Mouse (Mus musculus): Measurements from ENCODE around the gene Lrrc8c. TPM values are rescaled to one million over a fixed set of nuclear protein-coding genes. Genes with fewer than 3 reads are reported as not detected.
"Not testable (repeated sequence)": the region's sequence is repeated elsewhere in the genome, so short reads cannot be mapped to it uniquely, and the experiment has no call there.

Gene Lrrc8c
- polyA plus RNA-seq, 1 experiment from 2014 or later, result 14.9 TPM

DNA sequence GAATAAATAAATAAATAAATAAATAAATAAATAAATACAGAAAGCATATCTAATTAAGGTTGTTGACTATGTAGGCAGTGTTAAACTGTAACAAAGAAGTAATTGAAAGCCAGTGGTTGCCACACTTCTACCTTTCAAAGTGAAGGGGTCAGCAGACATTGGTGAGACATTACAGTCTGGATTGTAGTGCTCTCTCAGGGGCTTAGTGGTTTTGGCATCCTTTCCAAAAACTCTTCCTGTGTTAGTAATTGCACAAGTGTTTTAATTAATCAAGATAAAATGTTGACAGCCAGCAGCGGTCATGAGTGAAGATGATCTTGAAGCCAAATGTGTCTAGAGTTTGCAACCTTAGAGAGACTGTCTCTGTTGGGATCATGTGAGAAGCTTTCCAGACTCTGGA, 110.8 kb downstream of the Lrrc8c start:
- H3K4me1 ChIP-seq (ENCODE audit: control insufficient read depth, insufficient read depth, low read length), result no peaks in the 10 kb centered on the region
- H3K4me2 ChIP-seq (ENCODE audit: low read depth, severe bottlenecking), result no peak overlapping the region
- WGBS, result 97% methylated on average over 1 of the region's 1 CpGs
- H3K9me3 ChIP-seq (ENCODE audit: control insufficient read depth, low read length), result no peaks in the 10 kb centered on the region
- no peak for DNase-seq (ENCODE audit: low spot score)
- no peaks in the 10 kb centered on the region for H3K27me3 ChIP-seq (ENCODE audit: control insufficient read depth, insufficient read depth, low read length)
- H3K36me3 ChIP-seq (ENCODE audit: control insufficient read depth, insufficient read depth, low read length), result no peaks in the 10 kb centered on the region
- H3K9ac ChIP-seq (ENCODE audit: low read length), result no peak overlapping the region
- no peak overlapping the region for H3K27ac ChIP-seq (replicated peaks; ENCODE audit: low read depth, low read length)
- ATAC-seq (ENCODE audit: insufficient number of reproducible peaks, low FRiP score, low TSS enrichment, low read depth), result no peak
- H3K4me3 ChIP-seq (ENCODE audit: low read depth, low read length), result no peak overlapping the region

DNA sequence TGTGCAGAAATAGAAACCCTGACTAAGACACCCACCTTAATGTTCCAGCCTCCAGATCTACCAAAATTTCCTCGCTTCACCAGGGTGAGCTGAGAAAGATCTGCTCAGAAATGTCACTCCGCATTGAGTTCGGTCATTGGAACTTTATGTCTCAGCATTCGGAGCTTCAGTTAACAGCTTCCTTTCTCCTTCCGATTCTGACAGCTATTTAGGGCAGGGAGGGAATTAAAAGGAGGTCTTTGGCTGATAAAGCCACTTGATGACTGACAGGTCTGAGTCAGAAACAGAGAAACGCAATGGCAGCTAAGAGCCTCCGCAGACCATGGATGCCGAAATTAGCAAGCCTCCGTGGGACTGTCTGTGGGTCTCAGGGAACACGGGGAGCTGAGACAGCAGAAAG, 112.9 kb downstream of the Lrrc8c start:
- Histone ChIP-seq H3K9me3 (ENCODE audit: control insufficient read depth, low read length) (no peaks in the 10 kb centered on the region), H3K36me3 (ENCODE audit: control insufficient read depth, insufficient read depth, low read length) (no peaks in the 10 kb centered on the region), H3K4me1 (ENCODE audit: control insufficient read depth, insufficient read depth, low read length) (no peaks in the 10 kb centered on the region), H3K4me3 (ENCODE audit: low read depth, low read length) (no peak overlapping the region), H3K27ac (replicated peaks; ENCODE audit: low read depth, low read length) (no peak overlapping the region), H3K9ac (ENCODE audit: low read length) (no peak overlapping the region), H3K27me3 (ENCODE audit: control insufficient read depth, insufficient read depth, low read length) (no peaks in the 10 kb centered on the region), H3K4me2 (ENCODE audit: low read depth, severe bottlenecking) (no peak overlapping the region)
- ATAC-seq (ENCODE audit: insufficient number of reproducible peaks, low FRiP score, low TSS enrichment, low read depth) (no peak), DNase-seq (ENCODE audit: low spot score) (no peak)
- 87% methylated on average over 10 of the region's 10 CpGs for WGBS

DNA sequence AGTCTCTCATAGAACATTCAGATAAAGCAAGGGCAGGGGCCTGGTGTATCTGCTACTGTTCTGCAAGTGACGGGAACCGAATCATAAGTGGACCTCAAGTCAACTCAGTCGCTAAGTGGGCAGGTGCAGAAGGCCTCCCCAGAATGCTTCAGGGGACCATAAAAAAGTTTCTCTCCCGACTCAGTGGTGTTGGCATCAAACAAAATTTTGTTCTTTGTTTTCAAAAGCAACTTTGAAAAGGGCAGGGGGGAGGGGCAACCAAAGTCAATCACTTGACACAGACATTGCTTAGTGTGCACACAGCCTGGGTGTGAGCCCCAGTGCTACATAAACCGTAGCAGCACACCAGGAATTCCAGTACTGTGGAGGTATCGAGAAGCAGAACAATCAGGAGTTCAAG, 116.4 kb downstream of the Lrrc8c start:
- WGBS, result 77% methylated on average over 6 of the region's 6 CpGs
- DNase-seq (ENCODE audit: low spot score), result no peak
- no peak overlapping the region for H3K4me3 ChIP-seq (ENCODE audit: low read depth, low read length)

DNA sequence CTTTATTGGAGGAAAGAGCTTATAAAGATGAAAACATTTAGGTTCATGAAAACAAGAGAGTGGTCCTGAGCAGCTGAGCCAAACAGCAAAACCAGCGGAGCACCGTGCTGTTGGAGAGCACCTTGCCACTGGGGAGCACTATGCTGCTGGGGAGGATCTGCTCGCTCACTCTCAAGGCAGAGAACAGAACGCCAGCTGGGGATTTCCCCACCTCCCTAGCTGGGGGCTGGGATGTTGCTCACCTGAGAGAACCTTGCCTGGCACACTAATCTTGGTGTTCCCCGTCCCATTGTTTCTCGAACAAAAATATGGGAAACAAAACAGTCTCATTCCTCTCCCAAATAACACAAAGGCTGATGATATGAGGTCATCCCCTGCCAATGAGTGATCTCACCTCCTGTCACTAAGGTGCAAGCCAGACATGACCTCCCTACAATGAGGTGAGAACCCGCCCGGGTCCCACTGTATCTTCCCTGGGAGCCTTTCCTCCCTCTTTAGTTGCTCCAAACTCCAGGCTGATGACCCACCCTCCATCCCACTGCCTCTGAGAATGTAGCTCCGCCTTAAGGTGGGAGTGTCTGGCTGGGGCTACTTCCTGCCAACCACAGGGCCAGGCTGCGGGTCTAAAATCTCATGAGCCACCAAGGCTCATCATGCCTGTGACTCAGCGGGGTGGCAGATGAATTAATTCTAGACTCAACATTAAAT, 117.5 kb downstream of the Lrrc8c start:
- ATAC-seq (ENCODE audit: insufficient number of reproducible peaks, low FRiP score, low TSS enrichment, low read depth) (no peak), DNase-seq (ENCODE audit: low spot score) (no peak)
- no peak overlapping the region for H3K4me2 ChIP-seq (ENCODE audit: low read depth, severe bottlenecking)
- H3K4me1 ChIP-seq (ENCODE audit: control insufficient read depth, insufficient read depth, low read length), result no peaks in the 10 kb centered on the region
- H3K4me3 ChIP-seq (ENCODE audit: low read depth, low read length), result no peak overlapping the region
- 82% methylated on average over 11 of the region's 11 CpGs for WGBS
- H3K9ac ChIP-seq (ENCODE audit: low read length), result no peak overlapping the region
- no peak overlapping the region for H3K27ac ChIP-seq (replicated peaks; ENCODE audit: low read depth, low read length)
- H3K36me3 ChIP-seq (ENCODE audit: control insufficient read depth, insufficient read depth, low read length), result no peaks in the 10 kb centered on the region
- H3K9me3 ChIP-seq (ENCODE audit: control insufficient read depth, low read length), result no peaks in the 10 kb centered on the region
- H3K27me3 ChIP-seq (ENCODE audit: control insufficient read depth, insufficient read depth, low read length), result no peaks in the 10 kb centered on the region

More for the DNA sequence above, 116.4 kb downstream of the Lrrc8c start:
- Histone ChIP-seq H3K27ac (replicated peaks; ENCODE audit: low read depth, low read length) (no peak overlapping the region), H3K36me3 (ENCODE audit: control insufficient read depth, insufficient read depth, low read length) (no peaks in the 10 kb centered on the region), H3K9me3 (ENCODE audit: control insufficient read depth, low read length) (no peaks in the 10 kb centered on the region), H3K4me2 (ENCODE audit: low read depth, severe bottlenecking) (no peak overlapping the region), H3K9ac (ENCODE audit: low read length) (no peak overlapping the region), H3K4me1 (ENCODE audit: control insufficient read depth, insufficient read depth, low read length) (no peaks in the 10 kb centered on the region), H3K27me3 (ENCODE audit: control insufficient read depth, insufficient read depth, low read length) (no peaks in the 10 kb centered on the region)
- no peak for ATAC-seq (ENCODE audit: insufficient number of reproducible peaks, low FRiP score, low TSS enrichment, low read depth)

DNA sequence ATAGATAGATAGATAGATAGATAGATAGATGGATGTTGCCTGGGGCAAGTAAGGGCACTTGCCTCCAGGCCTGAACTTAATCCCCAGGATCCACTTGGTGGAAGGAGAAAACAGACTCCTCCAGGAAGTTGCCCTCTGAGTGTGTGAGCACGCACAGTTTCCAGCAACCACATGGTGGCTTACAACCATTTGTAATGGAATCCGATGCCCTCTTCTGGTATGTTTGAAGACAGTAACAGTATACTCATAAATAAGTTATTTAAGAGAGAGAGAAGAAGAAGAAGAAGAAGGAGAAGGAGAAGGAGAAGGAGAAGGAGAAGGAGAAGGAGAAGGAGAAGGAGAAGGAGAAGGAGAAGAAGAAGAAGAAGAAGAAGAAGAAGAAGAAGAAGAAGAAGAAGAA, 119.1 kb downstream of the Lrrc8c start:
- H3K4me2 ChIP-seq (ENCODE audit: low read depth, severe bottlenecking); H3K27ac ChIP-seq (replicated peaks; ENCODE audit: low read depth, low read length); H3K27me3 ChIP-seq (ENCODE audit: control insufficient read depth, insufficient read depth, low read length); ATAC-seq (ENCODE audit: insufficient number of reproducible peaks, low FRiP score, low TSS enrichment, low read depth); H3K4me1 ChIP-seq (ENCODE audit: control insufficient read depth, insufficient read depth, low read length); H3K36me3 ChIP-seq (ENCODE audit: control insufficient read depth, insufficient read depth, low read length); H3K9me3 ChIP-seq (ENCODE audit: control insufficient read depth, low read length); DNase-seq (ENCODE audit: low spot score); H3K4me3 ChIP-seq (ENCODE audit: low read depth, low read length); H3K9ac ChIP-seq (ENCODE audit: low read length): not testable (repeated sequence)
- WGBS, result 90% methylated on average over 2 of the region's 2 CpGs

DNA sequence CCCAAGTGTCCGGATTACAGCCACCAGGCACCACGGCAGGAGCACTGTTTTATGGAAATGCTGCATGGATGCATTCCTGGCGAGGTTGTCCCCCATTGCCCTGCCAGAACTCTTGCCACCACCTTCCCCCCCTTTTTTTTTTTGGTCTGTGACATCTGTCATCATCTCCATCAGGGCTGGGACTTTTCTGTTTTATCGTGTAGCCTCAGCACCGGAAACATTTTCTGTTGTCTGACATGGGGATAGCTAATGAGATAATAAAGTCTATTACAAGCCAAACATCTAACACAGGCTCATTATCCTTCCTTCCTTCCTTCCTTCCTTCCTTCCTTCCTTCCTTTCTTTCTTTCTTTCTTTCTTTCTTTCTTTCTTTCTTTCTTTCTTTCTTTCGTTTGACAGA, 119.7 kb downstream of the Lrrc8c start:
- Histone ChIP-seq H3K9me3 (ENCODE audit: control insufficient read depth, low read length) (no peaks in the 10 kb centered on the region), H3K9ac (ENCODE audit: low read length) (no peak overlapping the region), H3K4me1 (ENCODE audit: control insufficient read depth, insufficient read depth, low read length) (no peaks in the 10 kb centered on the region), H3K27ac (replicated peaks; ENCODE audit: low read depth, low read length) (no peak overlapping the region), H3K4me3 (ENCODE audit: low read depth, low read length) (no peak overlapping the region), H3K27me3 (ENCODE audit: control insufficient read depth, insufficient read depth, low read length) (no peaks in the 10 kb centered on the region), H3K36me3 (ENCODE audit: control insufficient read depth, insufficient read depth, low read length) (no peaks in the 10 kb centered on the region), H3K4me2 (ENCODE audit: low read depth, severe bottlenecking) (no peak overlapping the region)
- ATAC-seq (ENCODE audit: insufficient number of reproducible peaks, low FRiP score, low TSS enrichment, low read depth), result no peak
- no peak for DNase-seq (ENCODE audit: low spot score)
- WGBS, result 87% methylated on average over 6 of the region's 6 CpGs

DNA sequence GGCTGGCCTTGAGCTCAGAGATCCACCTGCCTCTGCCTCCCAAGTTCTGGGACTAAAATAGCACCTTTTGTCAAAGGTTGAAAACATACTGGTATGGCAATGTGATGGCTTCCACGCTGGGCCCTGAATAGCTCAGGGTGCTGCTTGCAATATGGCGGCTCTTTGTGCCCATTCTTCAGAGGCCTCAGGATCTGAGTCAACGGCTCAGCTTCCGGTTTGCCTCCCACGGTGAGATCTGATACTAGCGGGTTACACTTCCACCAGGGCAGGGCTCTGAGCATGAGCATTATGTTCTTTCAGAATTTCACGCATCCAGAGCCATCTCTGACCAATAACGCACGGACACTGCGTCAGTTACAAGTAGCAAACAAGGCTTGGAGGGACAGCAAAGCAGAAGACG, 120.2 kb downstream of the Lrrc8c start:
- WGBS, result 94% methylated on average over 11 of the region's 11 CpGs
- Histone ChIP-seq H3K4me3 (ENCODE audit: low read depth, low read length) (no peak overlapping the region), H3K27me3 (ENCODE audit: control insufficient read depth, insufficient read depth, low read length) (no peaks in the 10 kb centered on the region), H3K9ac (ENCODE audit: low read length) (no peak overlapping the region), H3K4me1 (ENCODE audit: control insufficient read depth, insufficient read depth, low read length) (no peaks in the 10 kb centered on the region), H3K9me3 (ENCODE audit: control insufficient read depth, low read length) (no peaks in the 10 kb centered on the region), H3K4me2 (ENCODE audit: low read depth, severe bottlenecking) (no peak overlapping the region), H3K36me3 (ENCODE audit: control insufficient read depth, insufficient read depth, low read length) (no peaks in the 10 kb centered on the region), H3K27ac (replicated peaks; ENCODE audit: low read depth, low read length) (no peak overlapping the region)
- ATAC-seq (ENCODE audit: insufficient number of reproducible peaks, low FRiP score, low TSS enrichment, low read depth) (no peak), DNase-seq (ENCODE audit: low spot score) (no peak)

DNA sequence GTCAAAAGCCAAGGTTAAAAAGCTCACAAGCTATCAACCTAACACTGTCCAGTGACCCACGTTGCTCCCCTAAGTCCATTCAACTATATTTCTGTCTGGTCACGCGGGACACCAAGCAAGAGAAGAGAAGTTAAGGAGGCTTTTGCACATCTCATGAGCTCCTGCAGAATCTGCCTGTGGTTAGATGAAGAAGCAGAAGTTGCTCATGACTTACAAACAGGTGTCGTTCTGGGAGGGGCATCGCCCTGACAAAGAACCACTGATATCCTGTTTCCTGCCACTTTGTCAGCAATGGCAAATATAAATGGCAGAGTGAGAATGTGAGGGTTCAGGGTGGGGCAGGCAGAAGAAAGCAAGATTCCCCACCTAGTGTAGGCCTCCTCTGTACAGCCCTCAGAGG, 123.3 kb downstream of the Lrrc8c start:
- Histone ChIP-seq H3K9me3 (ENCODE audit: control insufficient read depth, low read length) (no peaks in the 10 kb centered on the region), H3K4me1 (ENCODE audit: control insufficient read depth, insufficient read depth, low read length) (no peaks in the 10 kb centered on the region), H3K27ac (replicated peaks; ENCODE audit: low read depth, low read length) (no peak overlapping the region), H3K27me3 (ENCODE audit: control insufficient read depth, insufficient read depth, low read length) (no peaks in the 10 kb centered on the region), H3K4me2 (ENCODE audit: low read depth, severe bottlenecking) (no peak overlapping the region), H3K4me3 (ENCODE audit: low read depth, low read length) (no peak overlapping the region), H3K36me3 (ENCODE audit: control insufficient read depth, insufficient read depth, low read length) (no peaks in the 10 kb centered on the region), H3K9ac (ENCODE audit: low read length) (no peak overlapping the region)
- WGBS, result 92% methylated on average over 5 of the region's 5 CpGs
- DNase-seq (ENCODE audit: low spot score) (no peak), ATAC-seq (ENCODE audit: insufficient number of reproducible peaks, low FRiP score, low TSS enrichment, low read depth) (no peak)

DNA sequence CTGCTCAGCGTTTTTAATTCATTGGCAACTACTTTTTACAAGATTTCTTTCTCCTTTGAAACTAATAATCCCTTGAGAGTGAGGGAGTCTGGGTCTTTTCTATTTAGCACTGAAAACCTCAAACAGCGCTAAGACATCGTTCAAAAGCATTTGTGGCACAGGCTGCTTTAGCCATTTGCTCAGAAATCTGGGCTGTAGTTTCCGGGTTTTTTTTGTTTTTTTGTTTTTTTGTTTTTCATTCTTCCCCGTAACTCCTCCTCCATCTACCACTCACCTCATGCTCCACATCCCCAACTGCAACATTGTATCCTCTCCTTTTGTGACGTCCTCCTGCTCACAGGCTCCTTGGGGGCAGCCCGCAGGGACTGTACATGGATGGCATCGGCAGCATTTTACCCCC, 124.1 kb downstream of the Lrrc8c start:
- Histone ChIP-seq H3K36me3 (ENCODE audit: control insufficient read depth, insufficient read depth, low read length) (no peaks in the 10 kb centered on the region), H3K4me1 (ENCODE audit: control insufficient read depth, insufficient read depth, low read length) (no peaks in the 10 kb centered on the region), H3K27me3 (ENCODE audit: control insufficient read depth, insufficient read depth, low read length) (no peaks in the 10 kb centered on the region), H3K4me3 (ENCODE audit: low read depth, low read length) (no peak overlapping the region), H3K9me3 (ENCODE audit: control insufficient read depth, low read length) (no peaks in the 10 kb centered on the region), H3K27ac (replicated peaks; ENCODE audit: low read depth, low read length) (no peak overlapping the region), H3K4me2 (ENCODE audit: low read depth, severe bottlenecking) (no peak overlapping the region), H3K9ac (ENCODE audit: low read length) (no peak overlapping the region)
- DNase-seq (ENCODE audit: low spot score) (no peak), ATAC-seq (ENCODE audit: insufficient number of reproducible peaks, low FRiP score, low TSS enrichment, low read depth) (no peak)
- WGBS, result 77% methylated on average over 8 of the region's 8 CpGs
